ENCODE assay signal across 8 mouse cellular contexts in the genomic region with DNA sequence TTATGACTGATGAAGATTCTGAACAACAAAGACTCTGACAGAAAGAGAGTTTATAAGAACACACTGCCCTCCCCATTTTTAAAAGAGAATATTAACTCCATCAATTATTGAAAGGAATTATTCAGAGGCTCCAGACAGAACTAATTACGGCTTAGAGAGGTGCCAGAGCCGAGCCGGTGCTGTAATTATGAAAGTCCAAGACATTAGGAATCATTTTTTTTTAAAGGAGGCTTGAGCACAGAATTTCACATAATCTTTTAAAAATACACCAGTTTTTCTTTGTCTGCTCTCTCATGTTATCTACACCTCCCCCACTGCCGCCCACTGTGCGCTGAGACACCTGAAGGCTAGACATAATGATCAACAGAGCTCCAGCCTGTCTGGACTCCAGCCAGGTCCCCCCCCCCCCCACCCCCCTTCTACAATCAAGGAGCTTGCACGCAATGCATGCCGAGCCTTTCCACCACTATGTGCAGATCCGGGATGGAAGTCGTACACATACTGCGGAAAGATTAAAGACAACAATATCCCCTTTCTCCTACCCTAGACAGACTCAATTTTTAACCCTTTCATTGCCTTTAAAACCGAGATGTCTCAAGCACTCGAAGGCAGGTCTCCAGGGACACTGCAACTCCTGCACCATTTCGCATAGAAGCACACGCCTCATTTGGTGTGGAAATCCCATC.
DNase-seq lines count a peak whose midpoint lies in the region; ATAC-seq and TF ChIP-seq lines count a peak whose summit lies in the region.

No protein-coding gene starts in this region.

- peak overlapping the region; percentile 88 for H3K27ac ChIP-seq in heart, embryonic 12.5 days (ENCODE audit: poor library complexity, severe bottlenecking)
- peak overlapping the region; percentile 92 for H3K27ac ChIP-seq in kidney, embryonic 16.5 days (ENCODE audit: low read length)
- H3K27ac ChIP-seq in liver, embryonic 12.5 days = 0 out of 2 replicates have a peak overlapping the region, but pooled peaks have one; percentile 36

- H3K4me3 ChIP-seq in heart, embryonic 12.5 days = peak overlapping the region; percentile 73
- peak overlapping the region; percentile 68 for H3K4me3 ChIP-seq in kidney, embryonic 16.5 days (ENCODE audit: low read length)
- peak overlapping the region; percentile 62 for H3K4me3 ChIP-seq in liver, embryonic 12.5 days
- H3K4me3 ChIP-seq in myocyte = peak overlapping the region; percentile 61

- 9% methylated on average over 14 of the region's 14 CpGs for WGBS in heart, embryonic 12.5 days
- whole genome bisulfite sequencing in kidney, embryonic 16.5 days = under 1% methylated on average over 14 of the region's 14 CpGs
- 9% methylated on average over 14 of the region's 14 CpGs for WGBS in liver, embryonic 12.5 days (ENCODE audit: insufficient replicate concordance)

- peak overlapping the region; percentile 68 for H3K4me2 ChIP-seq in heart, embryonic 12.5 days
- peak overlapping the region; percentile 67 for H3K4me2 ChIP-seq in kidney, embryonic 16.5 days (replicated peaks; ENCODE audit: low read depth, low read length)
- H3K4me2 ChIP-seq in liver, embryonic 12.5 days = peak overlapping the region; percentile 82
- peak overlapping the region; percentile 87 for H3K4me2 ChIP-seq in myocyte (ENCODE audit: low read depth)

- H3K79me2 ChIP-seq in myocyte (ENCODE audit: control insufficient read depth, insufficient read depth) = peaks cover 57% of the 10 kb centered on the region

- no peaks in the 10 kb centered on the region for H3K27me3 ChIP-seq in heart, embryonic 12.5 days (replicated peaks)
- no peaks in the 10 kb centered on the region for H3K27me3 ChIP-seq in kidney, embryonic 16.5 days (ENCODE audit: insufficient read depth, low read length)
- H3K27me3 ChIP-seq in liver, embryonic 12.5 days (replicated peaks) = no peaks in the 10 kb centered on the region
- no peaks in the 10 kb centered on the region for H3K27me3 ChIP-seq in myocyte (ENCODE audit: control insufficient read depth, insufficient read depth, insufficient read length)

- peak; percentile 31 for DNase-seq in urinary bladder, postnatal 14 days (ENCODE audit: low spot score)
- no peak for DNase-seq in urinary bladder, adult 2 months (ENCODE audit: low spot score)
- peak; percentile 80 for DNase-seq in embryo, embryonic 11.5 days (ENCODE audit: low read depth, low spot score)
- peak; percentile 57 for DNase-seq in testis, postnatal 10 days (ENCODE audit: low spot score)

- peak overlapping the region; percentile 73 for H3K9ac ChIP-seq in heart, embryonic 12.5 days
- H3K9ac ChIP-seq in kidney, embryonic 16.5 days (replicated peaks; ENCODE audit: low read length) = peak overlapping the region; percentile 77
- H3K9ac ChIP-seq in liver, embryonic 12.5 days = peak overlapping the region; percentile 57

- peaks cover 9% of the 10 kb centered on the region; the same call in 1 of the 2 replicates for H3K4me1 ChIP-seq in heart, embryonic 12.5 days (replicated peaks)
- H3K4me1 ChIP-seq in kidney, embryonic 16.5 days (ENCODE audit: insufficient read depth, low read length) = peaks cover 9% of the 10 kb centered on the region
- peaks cover 18% of the 10 kb centered on the region for H3K4me1 ChIP-seq in liver, embryonic 12.5 days

- peak overlapping the region; percentile 39 for H3ac ChIP-seq in myocyte (ENCODE audit: control insufficient read depth, insufficient read length)

- ATAC-seq in heart, embryonic 12.5 days (ENCODE audit: insufficient number of reproducible peaks, low FRiP score) = peak; percentile 82
- ATAC-seq in kidney, embryonic 16.5 days (ENCODE audit: low FRiP score, low TSS enrichment) = peak; percentile 91
- ATAC-seq in liver, embryonic 12.5 days = peak; percentile 38; the same call in 1 of the 2 replicates

- TF ChIP-seq POLR2A in myocyte (IDR thresholded peaks at IDR 0.05; ENCODE audit: insufficient read length, low read depth) = no peak

- no peaks in the 10 kb centered on the region for H3K9me3 ChIP-seq in heart, embryonic 12.5 days (replicated peaks)
- H3K9me3 ChIP-seq in kidney, embryonic 16.5 days (ENCODE audit: low read length) = no peaks in the 10 kb centered on the region
- H3K9me3 ChIP-seq in liver, embryonic 12.5 days (replicated peaks) = no peaks in the 10 kb centered on the region

- no peaks in the 10 kb centered on the region for H3K36me3 ChIP-seq in heart, embryonic 12.5 days
- H3K36me3 ChIP-seq in kidney, embryonic 16.5 days (ENCODE audit: insufficient read depth, low read length) = no peaks in the 10 kb centered on the region
- no peaks in the 10 kb centered on the region for H3K36me3 ChIP-seq in liver, embryonic 12.5 days
- peaks cover 5% of the 10 kb centered on the region for H3K36me3 ChIP-seq in myocyte (ENCODE audit: control insufficient read depth, insufficient read depth)

TF ChIP-seq in myocyte, 11 proteins besides CTCF, POLR2A, EP300 and RAD21:
- TF ChIP-seq MYOG (IDR thresholded peaks at IDR 0.05; ENCODE audit: control insufficient read depth in 1 of 3, insufficient read depth in 1 of 3, insufficient read length in 2 of 3, low read depth in 2 of 3) = no peak
- TF ChIP-seq REST (IDR thresholded peaks at IDR 0.05; ENCODE audit: insufficient read depth, insufficient read length) = no peak
- TF ChIP-seq CEBPB (IDR thresholded peaks at IDR 0.05; ENCODE audit: insufficient read depth, poor library complexity, severe bottlenecking) = no peak
- TF ChIP-seq POLR2AphosphoS2 (IDR thresholded peaks at IDR 0.05; ENCODE audit: insufficient read length, low read depth) = no peak
- no peak for TF ChIP-seq MAX (IDR thresholded peaks at IDR 0.05; ENCODE audit: low read depth)
- TF ChIP-seq SRF (IDR thresholded peaks at IDR 0.05; ENCODE audit: control insufficient read depth, insufficient read length, low read depth) = no peak
- no peak for TF ChIP-seq USF1 (IDR thresholded peaks at IDR 0.05; ENCODE audit: low read depth)
- no peak for TF ChIP-seq TCF12 (IDR thresholded peaks at IDR 0.05; ENCODE audit: insufficient read depth, poor library complexity, severe bottlenecking)
- no peak for TF ChIP-seq TCF3 (IDR thresholded peaks at IDR 0.05; ENCODE audit: insufficient read length, low read depth)
- no peak for TF ChIP-seq E2F4 (IDR thresholded peaks at IDR 0.05; ENCODE audit: insufficient read depth)
- no peak for TF ChIP-seq MYOD1 (IDR thresholded peaks at IDR 0.05; ENCODE audit: control insufficient read depth in 1 of 3, insufficient read length in 2 of 3, low read depth in 2 of 3)
TF ChIP-seq in myocyte: peak in this region for 0.

Comparison
In these comparisons a context has a peak if more than half of its experiments do, and no peak if none do; other contexts are left out.
1. ATAC-seq: peak in every context shown above with its lines; median percentile 91 in kidney, embryonic 16.5 days; 82 in heart, embryonic 12.5 days; 38 in liver, embryonic 12.5 days.
2. H3K27ac ChIP-seq: peak in every context shown above with its lines; median percentile 92 in kidney, embryonic 16.5 days; 88 in heart, embryonic 12.5 days; 36 in liver, embryonic 12.5 days.